Mouse (Mus musculus) kidney, adult 2 months (tissue): ENCODE data around the gene Tmem252.

Experiments
- CTCF ChIP-seq: fragments of 200-500 bp; conservative IDR thresholded peaks from 2 replicates; pipeline ENCODE4 v1.5.1; 2011; ENCODE audit warnings: low read depth, mild to moderate bottlenecking, control low read depth, low read length, moderate library complexity, mixed read lengths; ENCODE audit not compliant: insufficient read depth, insufficient read length
- POLR2A ChIP-seq: fragments of 200-500 bp; IDR thresholded peaks from one replicate; pipeline ENCODE4 v1.6.1; 2011; ENCODE audit warnings: low read depth, low read length, control low read depth

GRCm38 (mm10) chr19:24677242-24677984 is 3.6 kb downstream of the Tmem252 start:
- TF ChIP-seq CTCF (no peak), POLR2A (no peak)
